ENCODE assay signal across 15 mouse cellular contexts in the genomic region with DNA sequence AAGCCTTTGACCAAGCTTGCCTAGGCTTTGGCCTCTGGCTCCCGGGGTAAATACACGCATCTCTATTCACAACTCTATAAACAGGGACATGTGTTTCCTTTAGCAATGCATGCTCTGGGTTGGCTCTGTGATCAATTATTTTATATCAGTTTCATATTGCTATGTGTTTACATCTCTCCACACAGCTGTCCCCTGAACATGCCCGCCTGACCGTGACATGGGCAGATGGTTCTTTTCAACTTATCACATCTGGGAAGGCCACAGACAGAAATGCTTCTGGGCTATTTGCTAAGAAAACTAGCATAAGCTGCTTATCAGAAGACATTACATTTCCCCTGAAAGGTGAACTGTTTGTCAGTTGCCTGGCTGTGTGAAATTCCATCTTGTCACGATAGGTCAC.
"Had no signal": no experiment of that assay in that cellular context is flagged by ENCODE, and none has a peak within 500 bp of the region (broad histone marks: within the 10 kb centered on the region; RNA-seq: fewer than 3 reads in every experiment).

No protein-coding gene starts in this region.

- H3K9me3 ChIP-seq: intestine, embryonic 15.5 days; kidney, embryonic 15.5 days; liver, embryonic 13.5 days; midbrain, embryonic 12.5 days; neural tube, embryonic 12.5 days; neural tube, embryonic 15.5 days had no signal

- H3K4me2 ChIP-seq: intestine, embryonic 15.5 days; kidney, embryonic 15.5 days; liver, embryonic 13.5 days; midbrain, embryonic 12.5 days; neural tube, embryonic 12.5 days; neural tube, embryonic 15.5 days had no signal

- H3K4me3 ChIP-seq: intestine, embryonic 15.5 days; kidney, embryonic 15.5 days; left cerebral cortex, adult 2 months; liver, embryonic 13.5 days; midbrain, embryonic 12.5 days; neural tube, embryonic 12.5 days; neural tube, embryonic 15.5 days had no signal

- H3K9ac ChIP-seq: intestine, embryonic 15.5 days; kidney, embryonic 15.5 days; liver, embryonic 13.5 days; midbrain, embryonic 12.5 days; neural tube, embryonic 12.5 days; neural tube, embryonic 15.5 days had no signal

- H3K4me1 ChIP-seq: intestine, embryonic 15.5 days; kidney, embryonic 15.5 days; liver, embryonic 13.5 days had no signal

- DNase-seq: kidney, adult 11 months; kidney, adult 8-10 months; kidney, postnatal 10 days; layer of hippocampus, postnatal 36 days; liver, embryonic 13.5 days; lung, postnatal 4 days; thymus, adult 18-20 months; thymus, postnatal 36 days had no signal

- ATAC-seq: intestine, embryonic 15.5 days; lung, postnatal 0 days had no signal

- H3K27ac ChIP-seq: intestine, embryonic 15.5 days; kidney, embryonic 15.5 days; left cerebral cortex, adult 2 months; liver, embryonic 13.5 days; midbrain, embryonic 12.5 days; neural tube, embryonic 12.5 days; neural tube, embryonic 15.5 days had no signal

- H3K36me3 ChIP-seq: intestine, embryonic 15.5 days; kidney, embryonic 15.5 days; liver, embryonic 13.5 days; midbrain, embryonic 12.5 days; neural tube, embryonic 12.5 days; neural tube, embryonic 15.5 days had no signal

- H3K27me3 ChIP-seq: intestine, embryonic 15.5 days; kidney, embryonic 15.5 days; liver, embryonic 13.5 days; midbrain, embryonic 12.5 days; neural tube, embryonic 12.5 days; neural tube, embryonic 15.5 days had no signal
